Mouse (Mus musculus): Measurements from ENCODE around the gene Ccl22.

Ccl22 gene

GRCm38 (mm10) chr8:94734735-94735350, 10.5 kb upstream of the Ccl22 start:
- DNase-seq (ENCODE audit: low spot score in 2 of 2) = no peak

GRCm38 (mm10) chr8:94735426-94736094, 9.8 kb upstream of the Ccl22 start:
- no peak for DNase-seq (ENCODE audit: low spot score in 2 of 2)

GRCm38 (mm10) chr8:94739829-94740228, 5.6 kb upstream of the Ccl22 start:
- no peak for DNase-seq (ENCODE audit: low spot score in 2 of 2)

GRCm38 (mm10) chr8:94740591-94740990, 4.8 kb upstream of the Ccl22 start:
- no peak for DNase-seq (ENCODE audit: low spot score in 2 of 2)

GRCm38 (mm10) chr8:94741726-94742125, 3.7 kb upstream of the Ccl22 start:
- DNase-seq (ENCODE audit: low spot score in 2 of 2) = no peak

GRCm38 (mm10) chr8:94744484-94744883, 906 bp upstream of the Ccl22 start:
- no peak for DNase-seq (ENCODE audit: low spot score in 2 of 2)

GRCm38 (mm10) chr8:94744972-94745371, 418 bp upstream of the Ccl22 start:
- no peak for DNase-seq (ENCODE audit: low spot score in 2 of 2)

- DNase-seq (ENCODE audit: low spot score in 2 of 2) = no peak
These were observed 1.4 kb downstream of the Ccl22 start for GRCm38 (mm10) chr8:94746832-94747231.

GRCm38 (mm10) chr8:94748363-94748762, 3.0 kb downstream of the Ccl22 start:
- no peak for DNase-seq (ENCODE audit: low spot score in 2 of 2)

- no peak for DNase-seq (ENCODE audit: low spot score in 2 of 2)
These were observed 4.6 kb downstream of the Ccl22 start for GRCm38 (mm10) chr8:94749942-94750341.

GRCm38 (mm10) chr8:94751023-94751849, 5.8 kb downstream of the Ccl22 start:
- DNase-seq (ENCODE audit: low spot score in 2 of 2) = no peak

GRCm38 (mm10) chr8:94754006-94754405, 8.6 kb downstream of the Ccl22 start:
- no peak for DNase-seq (ENCODE audit: low spot score in 2 of 2)

GRCm38 (mm10) chr8:94754486-94754885, 9.1 kb downstream of the Ccl22 start:
- DNase-seq (ENCODE audit: low spot score in 2 of 2) = no peak

- no peak for DNase-seq (ENCODE audit: low spot score in 2 of 2)
These were observed 21.6 kb downstream of the Ccl22 start for GRCm38 (mm10) chr8:94767035-94767434.

GRCm38 (mm10) chr8:94770945-94771344, 25.6 kb downstream of the Ccl22 start:
- DNase-seq (ENCODE audit: low spot score in 2 of 2) = peak; percentile 67 to 71

- DNase-seq (ENCODE audit: low spot score in 2 of 2) = peak; percentile 94 to 95
These were observed 26.7 kb downstream of the Ccl22 start, which contains the start of gene Cx3cl1 for GRCm38 (mm10) chr8:94771941-94772670. Gene Cx3cl1, plus strand, starts transcription at chr8:94772009.

- DNase-seq (ENCODE audit: low spot score in 2 of 2) = peak; percentile 59 to 62
These were observed 27.7 kb downstream of the Ccl22 start for GRCm38 (mm10) chr8:94773048-94773447.

- peak; percentile 81 to 88 for DNase-seq (ENCODE audit: low spot score in 2 of 2)
These were observed 28.3 kb downstream of the Ccl22 start for GRCm38 (mm10) chr8:94773700-94774171.

GRCm38 (mm10) chr8:94774601-94775000, 29.2 kb downstream of the Ccl22 start:
- DNase-seq (ENCODE audit: low spot score in 2 of 2) = peak in 1 of 2 experiments; percentile 30

GRCm38 (mm10) chr8:94776346-94776745, 31.0 kb downstream of the Ccl22 start:
- no peak for DNase-seq (ENCODE audit: low spot score in 2 of 2)

GRCm38 (mm10) chr8:94778036-94778435, 32.6 kb downstream of the Ccl22 start:
- peak in 1 of 2 experiments; percentile 33 for DNase-seq (ENCODE audit: low spot score in 2 of 2)

- peak in 1 of 2 experiments; percentile 39 for DNase-seq (ENCODE audit: low spot score in 2 of 2)
These were observed 33.1 kb downstream of the Ccl22 start for GRCm38 (mm10) chr8:94778473-94778872.

All from right cerebral cortex, postnatal 10 days (tissue).